Mouse (Mus musculus) heart, postnatal 0 days (tissue): Measurements from ENCODE around the gene Srpk3. TPM values are rescaled to one million over a fixed set of nuclear protein-coding genes. Genes with fewer than 3 reads are reported as not detected.
"Not testable (repeated sequence)": the region's sequence is repeated elsewhere in the genome, so short reads cannot be mapped to it uniquely, and the experiment has no call there.

Experiments used
- ATAC-seq: fragments of 200-750 bp; cut with Nextera tagmentation; 2 replicates; pipeline ENCODE4 v1.8.0; 2017; ENCODE audit warnings: low read depth, moderate number of reproducible peaks, moderate library complexity; ENCODE audit not compliant: insufficient read depth
- DNase-seq: peaks from one replicate; pipeline ENCODE4 v3.0.0-alpha.2; 2016; ENCODE audit warnings: low spot score
- H3K27ac ChIP-seq: fragments of 300-500 bp; sonication (generic); 2 replicates; pipeline ENCODE4 v1.5.1; 2014; ENCODE audit warnings: low read depth, mild to moderate bottlenecking
- H3K27me3 ChIP-seq: fragments of 300-500 bp; sonication (generic); 2 replicates; pipeline ENCODE4 v1.6.1; 2014; ENCODE audit warnings: low read length, mixed read lengths; ENCODE audit not compliant: control insufficient read depth, insufficient read depth
- H3K36me3 ChIP-seq: fragments of 300-500 bp; sonication (generic); replicated peaks from 2 replicates; pipeline ENCODE4 v1.6.1; 2014; ENCODE audit warnings: low read length, mixed read lengths; ENCODE audit not compliant: control insufficient read depth, insufficient read depth
- H3K4me1 ChIP-seq: fragments of 300-500 bp; sonication (generic); 2 replicates; pipeline ENCODE4 v1.6.1; 2014; ENCODE audit warnings: antibody characterized with exemption; ENCODE audit not compliant: control insufficient read depth, insufficient read depth
- H3K4me2 ChIP-seq: fragments of 300-500 bp; sonication (generic); 2 replicates; pipeline ENCODE4 v1.6.1; 2014; ENCODE audit warnings: low read depth, mild to moderate bottlenecking, low read length, moderate library complexity
- H3K4me3 ChIP-seq: fragments of 300-500 bp; sonication (generic); 2 replicates; pipeline ENCODE4 v1.5.1; 2014; ENCODE audit warnings: low read depth, low read length
- H3K9ac ChIP-seq: fragments of 300-500 bp; sonication (generic); replicated peaks from 2 replicates; pipeline ENCODE4 v1.6.1; 2014; ENCODE audit warnings: low read depth, low read length, mixed read lengths
- H3K9me3 ChIP-seq: fragments of 300-500 bp; sonication (generic); replicated peaks from 2 replicates; pipeline ENCODE4 v1.6.1; 2016; ENCODE audit warnings: low read length; ENCODE audit not compliant: control insufficient read depth
- CTCF ChIP-seq: IDR thresholded peaks from 2 replicates; pipeline ENCODE4 v1.5.1; 2016; ENCODE audit warnings: antibody characterized with exemption, control low read depth, low read depth
- EP300 ChIP-seq: IDR thresholded peaks from 2 replicates; pipeline ENCODE4 v1.6.1; 2016; ENCODE audit warnings: antibody characterized with exemption, low read depth
- WGBS: fragments of 180-500 bp; shearing (Covaris S2); extraction: QIAGEN DNeasy Blood & Tissue Kit; methylation state at CpG from one replicate; pipeline ENCODE4 v1.1.7; 2014; 5-methylcytosine and 5-hydroxymethylcytosine counted together
- polyA plus RNA-seq: library from polyadenylated mRNA; unstranded; fragments of >200 nt; fragmentation: Nextera tagmentation; extraction: Ambion mirVana; gene quantifications from 2 replicates; pipeline ENCODE4 v1.2.1, GENCODE M21; 2015
- total RNA-seq: library from RNA; depleted of rRNA; stranded (reverse); fragments of >200 nt; gene quantifications from 2 replicates; pipeline ENCODE4 v1.2.3, GENCODE M21; 2014; ENCODE audit warnings: low replicate concordance; rRNA removed

The Srpk3 gene
- total RNA-seq: 82.0 and 94.2 TPM in 2 replicates
- polyA plus RNA-seq: 70.5 and 73.1 TPM in 2 replicates

DNA sequence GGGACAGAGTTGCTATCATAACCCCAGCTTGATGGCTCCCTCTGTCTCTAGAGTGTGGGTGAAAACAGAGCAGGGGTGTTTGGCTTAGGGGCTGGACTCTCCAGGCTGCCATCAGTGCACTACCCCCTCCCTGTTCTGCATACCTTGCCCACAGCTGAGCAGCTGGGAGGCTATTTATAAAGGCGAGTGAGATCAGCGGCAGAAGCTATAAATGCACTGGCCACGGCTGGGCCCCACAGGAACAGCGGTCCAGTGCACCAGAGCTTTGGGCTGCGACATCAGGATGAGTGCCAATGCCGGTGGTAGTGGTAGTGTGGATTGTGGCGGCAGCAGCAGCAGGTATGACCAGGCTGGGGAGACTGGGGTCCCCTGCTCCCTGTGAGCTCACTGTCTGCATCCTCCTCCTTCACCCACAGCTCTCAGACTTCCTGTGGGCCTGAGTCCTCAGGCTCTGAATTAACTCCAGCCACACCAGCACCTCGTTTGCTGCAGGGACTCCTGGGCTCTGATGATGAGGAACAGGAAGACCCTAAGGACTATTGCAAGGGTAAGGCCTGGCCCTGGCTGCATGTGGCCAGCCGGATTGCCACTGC lies at the start of gene Srpk3:
Gene Srpk3 (plus strand): TSS at position 238 of the 593 bp plus-strand sequence.
- H3K4me3 ChIP-seq: peak within 1 kb of the TSS; percentile 38
- DNase-seq (peak; percentile 63), ATAC-seq (peak; percentile 87)

DNA sequence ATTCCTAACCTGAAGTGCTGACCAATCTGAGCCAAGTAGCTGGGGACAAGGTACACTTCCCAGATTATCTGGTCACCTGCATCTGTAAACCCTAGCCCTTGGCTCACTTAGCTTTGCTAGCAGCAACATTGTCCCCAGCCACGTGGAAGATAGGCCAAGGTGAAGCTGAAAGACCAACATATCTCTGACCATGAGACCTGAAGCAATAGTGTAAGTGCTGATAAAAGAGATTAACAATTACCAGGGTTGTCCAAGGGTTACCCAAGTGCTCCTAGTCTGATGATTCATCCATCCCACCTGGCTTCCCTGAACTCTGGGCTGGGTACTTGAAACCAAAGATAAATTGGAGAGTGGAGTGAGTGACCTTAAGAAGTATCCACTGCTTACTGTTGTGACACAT lies 43.3 kb upstream of the Srpk3 start:
- Histone ChIP-seq H3K9ac (no peak overlapping the region), H3K27ac (no peak overlapping the region), H3K9me3 (no peaks in the 10 kb centered on the region), H3K4me3 (no peak overlapping the region), H3K4me1 (no peaks in the 10 kb centered on the region), H3K4me2 (no peak overlapping the region), H3K36me3 (peaks cover 7% of the 10 kb centered on the region), H3K27me3 (no peaks in the 10 kb centered on the region)
- DNase-seq (no peak), ATAC-seq (no peak)
- TF ChIP-seq EP300: no peak
- no peak for TF ChIP-seq CTCF
- 33% methylated on average over 1 of the region's 1 CpGs for WGBS

More for the DNA sequence above, at the start of gene Srpk3:
- Histone ChIP-seq H3K27me3 (no peaks in the 10 kb centered on the region), H3K9ac (peak within 1 kb of the TSS; percentile 55), H3K27ac (peak within 1 kb of the TSS; percentile 93), H3K4me1 (no peaks in the 10 kb centered on the region), H3K36me3 (peaks cover 24% of the 10 kb centered on the region), H3K4me2 (peak within 1 kb of the TSS; percentile 57), H3K9me3 (no peaks in the 10 kb centered on the region)
- TF ChIP-seq CTCF (peak; percentile 4; the same call in 1 of the 2 replicates), EP300 (no peak)
- WGBS: 32% methylated on average over 9 of the region's 9 CpGs

DNA sequence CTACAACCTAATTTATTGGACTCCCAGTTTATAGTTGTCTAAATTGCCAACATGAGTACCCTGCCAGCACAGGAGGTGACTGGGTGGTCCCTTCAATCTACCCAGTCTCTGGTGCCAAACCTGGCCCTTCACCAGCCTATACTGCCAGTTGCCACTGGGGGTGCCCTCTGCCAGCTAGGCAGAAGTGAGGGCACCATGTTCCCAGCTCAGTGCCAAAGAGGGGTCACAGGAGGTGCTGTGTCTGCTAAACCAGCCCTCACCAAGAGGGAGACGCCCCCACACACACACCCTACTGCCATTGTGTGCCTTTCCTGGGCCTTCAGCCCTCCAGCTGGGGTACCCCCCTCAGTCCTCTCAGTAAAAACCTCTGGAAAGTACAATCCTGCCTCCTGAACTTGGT lies 36.0 kb upstream of the Srpk3 start:
- H3K4me1 ChIP-seq: no peaks in the 10 kb centered on the region
- no peak for DNase-seq
- no peaks in the 10 kb centered on the region; the same call in none of the 2 replicates for H3K36me3 ChIP-seq
- no peak overlapping the region for H3K4me3 ChIP-seq
- H3K27me3 ChIP-seq: no peaks in the 10 kb centered on the region
- WGBS: 50% methylated on average over 1 of the region's 1 CpGs
- H3K9me3 ChIP-seq: no peaks in the 10 kb centered on the region
- H3K27ac ChIP-seq: no peak overlapping the region
- no peak overlapping the region for H3K4me2 ChIP-seq
- no peak overlapping the region for H3K9ac ChIP-seq
- TF ChIP-seq CTCF (no peak; the same call in 1 of the 2 replicates), EP300 (no peak)
- no peak for ATAC-seq

DNA sequence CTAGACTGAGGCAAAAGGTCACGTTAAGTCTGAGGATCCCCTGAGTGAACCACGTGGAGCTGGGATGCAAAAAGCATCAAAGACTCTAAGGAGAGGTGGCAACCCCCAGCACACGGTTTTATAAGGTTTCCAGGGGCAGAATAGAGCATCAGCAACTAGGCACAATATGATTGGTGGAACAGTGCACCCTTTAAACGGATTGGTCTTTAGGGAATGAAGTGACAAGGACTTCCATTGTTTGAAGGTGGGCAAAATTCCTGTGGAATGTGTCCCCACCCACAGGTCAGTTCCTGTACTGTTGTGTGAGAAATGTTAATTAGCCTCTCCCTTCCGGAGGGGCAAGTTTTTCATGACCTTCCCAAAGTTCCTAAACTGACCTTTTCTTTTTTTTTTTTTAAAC lies 35.1 kb upstream of the Srpk3 start:
- Histone ChIP-seq H3K27me3 (no peaks in the 10 kb centered on the region), H3K4me3 (no peak overlapping the region), H3K9ac (no peak overlapping the region), H3K4me2 (no peak overlapping the region), H3K4me1 (no peaks in the 10 kb centered on the region), H3K9me3 (no peaks in the 10 kb centered on the region), H3K27ac (no peak overlapping the region), H3K36me3 (no peaks in the 10 kb centered on the region; the same call in none of the 2 replicates)
- ATAC-seq (no peak), DNase-seq (no peak)
- TF ChIP-seq CTCF (no peak), EP300 (no peak)
- WGBS: 58% methylated on average over 5 of the region's 5 CpGs

DNA sequence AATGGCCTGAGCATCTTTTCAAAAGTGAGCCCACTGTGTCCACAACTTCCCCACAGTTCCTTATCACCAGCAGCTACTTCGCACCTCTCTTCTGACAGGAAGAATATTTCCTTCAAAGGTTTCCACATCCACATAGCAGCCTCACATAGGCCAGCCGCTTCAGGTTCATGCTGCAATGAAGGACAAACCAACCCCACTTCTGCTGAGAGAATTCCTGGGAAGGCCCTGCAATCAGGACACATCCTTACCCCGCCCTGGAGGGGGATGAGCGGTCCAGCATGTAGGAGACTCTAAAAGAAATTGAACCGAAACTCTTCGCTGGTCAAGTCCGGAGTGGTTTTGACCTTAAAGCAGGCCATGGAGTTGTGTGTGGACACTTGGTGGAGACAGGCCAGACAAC lies 34.4 kb upstream of the Srpk3 start:
- H3K27me3 ChIP-seq, DNase-seq, H3K4me3 ChIP-seq, H3K4me2 ChIP-seq, H3K9me3 ChIP-seq, ATAC-seq, H3K4me1 ChIP-seq, H3K36me3 ChIP-seq, H3K27ac ChIP-seq, H3K9ac ChIP-seq: not testable (repeated sequence)
- 87% methylated on average over 7 of the region's 7 CpGs for WGBS
